Mouse (Mus musculus): ENCODE data around the gene Zfp61.

- no peak for TF ChIP-seq ZNF384 (IDR thresholded peaks at IDR 0.05; ENCODE audit: low read depth, low read length)
- no peak for TF ChIP-seq HCFC1 (IDR thresholded peaks at IDR 0.05; ENCODE audit: borderline replicate concordance, insufficient read depth, low read length)
- TF ChIP-seq MAFK (IDR thresholded peaks at IDR 0.05; ENCODE audit: insufficient read depth, low read depth, low read length): no peak
Observed at GRCm38 (mm10) chr7:24297361-24298095, 3.5 kb downstream of the Zfp61 start.
